Mouse (Mus musculus) retina, adult 2 months (tissue): Measurements from ENCODE around the gene Naa35.

Experiments used
- DNase-seq: peaks from one replicate; pipeline ENCODE4 v3.0.0-alpha.2; 2012; ENCODE audit warnings: low read depth, low spot score

Gene Naa35

DNA sequence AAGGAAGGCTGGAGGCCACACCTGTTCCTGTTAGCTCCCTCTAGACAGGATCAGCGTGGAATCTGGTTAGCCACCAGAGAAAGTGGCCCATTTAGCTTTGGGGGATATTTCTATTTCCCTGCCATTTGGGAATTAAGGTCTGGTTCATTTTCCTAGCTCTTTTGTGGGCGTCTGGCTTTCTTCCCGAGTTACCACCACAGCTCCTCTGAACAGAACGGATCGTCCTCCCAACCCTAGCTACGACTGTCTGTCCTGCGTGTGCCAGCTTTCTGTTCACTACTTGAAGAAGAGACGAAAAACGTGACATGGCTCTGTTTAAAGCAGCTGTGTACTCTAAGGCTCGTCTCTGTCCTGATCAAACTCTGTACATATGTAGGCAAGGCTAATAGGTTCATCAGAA lies 84.9 kb downstream of the Naa35 start:
- no peak for DNase-seq

DNA sequence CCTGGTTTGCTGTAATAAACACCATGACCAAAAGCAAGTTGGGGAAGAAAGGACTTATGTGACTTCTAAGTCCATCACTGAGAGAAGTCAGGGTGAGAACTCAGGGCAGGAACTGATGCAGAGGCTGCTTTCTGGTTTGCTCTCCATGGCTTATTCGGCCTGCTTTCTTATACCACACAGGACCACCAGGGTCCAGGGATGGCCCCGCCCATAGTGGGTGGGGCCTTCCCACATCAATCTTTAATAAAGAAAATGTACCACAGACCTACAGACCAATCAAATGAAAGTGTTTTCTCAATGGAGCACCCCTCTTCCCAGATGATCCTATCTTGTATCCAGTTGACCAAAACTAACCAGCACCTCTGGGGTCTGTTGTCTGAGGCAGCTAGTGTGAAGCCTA lies 86.5 kb downstream of the Naa35 start:
- DNase-seq, result no peak

DNA sequence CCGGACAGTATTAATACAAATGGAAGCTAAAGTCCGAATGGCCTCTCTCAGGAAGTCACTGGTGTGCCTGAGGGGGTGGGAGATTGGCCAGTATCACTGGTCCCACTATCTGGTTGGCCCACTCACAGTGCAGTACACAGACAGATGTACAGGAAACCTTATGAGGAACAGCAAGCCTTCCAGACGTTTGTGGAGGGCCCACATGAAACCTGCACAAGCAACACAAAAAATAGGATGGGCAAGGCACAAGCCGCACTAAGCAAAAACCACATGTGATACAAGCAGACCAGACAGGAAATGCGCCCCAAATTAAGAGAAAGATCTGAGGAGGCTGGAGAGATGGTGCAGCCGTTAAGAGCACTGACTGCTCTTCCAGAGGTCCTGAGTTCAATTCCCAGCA lies 87.2 kb downstream of the Naa35 start:
- DNase-seq, result no peak

DNA sequence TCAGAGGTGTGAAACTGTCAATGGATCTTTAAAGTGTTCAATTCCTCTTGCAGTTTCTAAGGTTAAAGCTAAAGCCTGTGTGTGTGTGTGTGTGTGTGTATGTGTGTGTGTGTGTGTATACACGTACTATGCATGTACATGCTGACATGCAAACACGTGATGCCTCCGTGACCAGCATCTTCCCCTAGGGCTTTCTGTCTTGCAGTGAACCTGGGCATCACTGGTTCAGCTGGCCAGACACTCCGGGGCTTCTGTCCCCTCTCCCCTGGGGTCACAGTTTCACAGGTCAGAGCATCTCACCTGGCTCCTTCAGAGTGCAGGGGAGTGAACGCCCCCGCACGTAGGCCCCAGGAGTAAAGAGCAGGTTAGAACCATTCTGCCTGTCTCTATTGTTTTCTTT lies 88.5 kb downstream of the Naa35 start:
- DNase-seq, result no peak

DNA sequence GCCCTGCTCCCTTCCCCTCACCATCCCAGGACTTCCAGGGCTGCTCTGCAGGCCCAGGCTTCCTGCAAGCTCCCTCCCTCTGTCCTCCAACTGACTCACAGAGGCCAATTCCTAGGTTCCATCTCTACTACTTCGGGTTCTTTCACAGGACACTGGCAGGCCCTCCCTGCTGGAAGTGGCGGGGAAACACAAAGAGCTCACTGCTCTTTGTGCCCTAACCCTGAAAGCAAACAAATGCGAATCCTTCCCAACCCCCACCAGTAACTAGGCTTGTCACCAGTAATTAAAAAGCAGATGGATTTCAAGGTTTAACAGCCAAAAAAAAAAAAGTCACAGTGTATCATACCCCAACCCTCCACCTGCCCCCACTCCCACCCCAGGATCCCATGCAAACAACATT lies 89.2 kb downstream of the Naa35 start:
- DNase-seq, result no peak

DNA sequence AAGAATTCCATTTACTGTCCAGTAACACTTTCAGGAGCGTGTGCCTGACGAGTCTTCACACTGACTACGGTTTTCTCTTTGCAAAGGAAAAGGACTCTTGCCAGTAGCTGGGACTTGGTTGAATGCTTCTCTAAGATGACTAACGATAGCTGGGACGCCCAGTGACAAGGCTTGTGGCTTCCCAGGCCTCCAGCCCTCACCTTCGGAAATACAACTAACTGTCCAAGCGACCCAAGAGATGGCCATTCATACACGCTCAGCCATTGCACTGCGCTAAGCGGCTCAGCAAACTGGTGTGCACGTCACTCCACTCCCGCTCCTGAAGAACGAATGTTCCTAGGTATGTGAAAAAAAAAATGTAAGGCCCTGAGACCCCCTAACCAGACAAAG lies 89.7 kb downstream of the Naa35 start:
- DNase-seq, result no peak

DNA sequence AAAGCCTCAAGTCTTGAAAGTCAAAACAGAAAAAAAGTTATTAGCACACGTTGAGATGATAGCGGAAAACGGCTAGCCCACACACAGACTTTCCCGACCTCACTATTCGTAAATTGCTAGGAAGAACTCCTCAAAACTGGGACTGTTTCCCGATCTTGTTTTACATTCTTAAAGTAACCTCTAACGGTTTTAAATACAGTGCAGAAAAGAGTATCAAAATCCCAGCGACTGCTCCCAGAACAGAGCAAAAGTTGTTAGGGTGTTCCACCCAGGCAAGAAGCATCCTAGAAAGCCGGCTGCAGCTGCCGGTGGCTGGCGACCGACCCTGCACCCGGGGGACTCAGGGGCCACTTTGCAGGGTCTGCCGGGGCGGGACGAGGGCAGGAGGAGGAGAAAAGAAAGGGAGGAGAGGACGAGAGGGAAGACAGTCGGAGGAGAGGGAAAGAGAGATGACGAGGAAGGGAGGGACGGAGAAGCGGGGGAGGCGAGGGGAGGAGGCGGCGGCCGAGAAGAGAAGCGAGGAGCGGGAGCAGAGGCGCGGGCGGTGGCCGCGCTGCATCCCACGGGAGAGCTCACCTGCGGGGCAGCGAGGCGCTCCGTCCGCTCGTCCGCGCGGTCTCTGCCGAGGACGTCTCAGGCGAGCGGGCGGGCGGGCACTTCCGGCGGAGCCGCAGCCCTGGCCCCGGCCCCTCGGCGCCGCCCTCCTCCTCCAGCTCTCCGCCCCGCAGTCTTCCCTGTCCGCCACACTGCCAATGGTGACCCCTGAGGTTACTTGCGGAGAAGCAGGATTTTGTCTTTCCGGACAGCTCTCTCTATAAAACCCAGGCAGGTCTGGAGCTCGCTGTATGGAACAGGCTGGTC lies 90.3 kb downstream of the Naa35 start, which contains the start of gene Golm1:
Gene Golm1, minus strand, starts transcription at position 661 of the 861 bp plus-strand sequence.
- DNase-seq, result no peak

DNA sequence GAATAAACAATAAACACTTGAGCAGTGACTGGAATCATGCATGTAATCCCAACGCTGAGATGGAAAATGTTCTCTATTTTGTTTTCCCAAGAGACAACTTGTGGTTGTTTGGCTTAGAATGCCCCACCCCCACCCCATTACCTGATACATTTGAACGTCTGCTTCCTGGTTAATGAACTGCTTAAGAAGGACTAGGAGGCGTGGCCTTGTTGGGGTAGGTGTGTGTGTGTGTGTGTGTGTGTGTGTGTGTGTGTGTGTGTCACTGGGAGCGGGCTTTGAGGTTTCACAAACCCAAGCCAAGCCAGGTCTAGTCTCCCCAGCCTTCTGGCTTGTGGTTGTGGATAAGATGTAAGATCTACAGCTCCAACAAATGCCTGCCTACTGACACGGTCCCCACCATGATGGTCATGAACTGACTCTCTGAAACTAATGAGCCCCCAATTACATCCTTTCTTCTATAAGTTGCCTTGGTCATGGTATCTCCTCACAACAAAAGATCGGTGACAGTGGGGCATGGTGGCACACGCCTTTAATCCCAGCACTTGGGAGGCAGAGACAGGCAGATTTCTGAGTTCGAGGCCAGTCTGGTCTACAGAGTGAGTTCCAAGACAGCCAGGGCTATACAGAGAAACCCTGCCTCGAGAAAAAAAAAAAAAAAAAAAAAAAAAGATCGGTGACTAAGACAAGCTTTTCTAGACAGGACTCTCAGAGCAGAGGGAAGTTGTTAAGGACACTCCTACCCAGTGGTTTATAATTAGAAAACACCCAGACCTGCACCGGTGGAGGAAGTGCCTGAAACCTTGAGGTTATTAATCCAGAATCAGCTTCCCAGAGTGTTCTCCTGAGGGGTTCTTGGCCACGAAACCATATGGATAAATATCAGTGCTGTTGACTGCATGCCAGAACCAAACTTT lies 91.5 kb downstream of the Naa35 start:
- no peak for DNase-seq

DNA sequence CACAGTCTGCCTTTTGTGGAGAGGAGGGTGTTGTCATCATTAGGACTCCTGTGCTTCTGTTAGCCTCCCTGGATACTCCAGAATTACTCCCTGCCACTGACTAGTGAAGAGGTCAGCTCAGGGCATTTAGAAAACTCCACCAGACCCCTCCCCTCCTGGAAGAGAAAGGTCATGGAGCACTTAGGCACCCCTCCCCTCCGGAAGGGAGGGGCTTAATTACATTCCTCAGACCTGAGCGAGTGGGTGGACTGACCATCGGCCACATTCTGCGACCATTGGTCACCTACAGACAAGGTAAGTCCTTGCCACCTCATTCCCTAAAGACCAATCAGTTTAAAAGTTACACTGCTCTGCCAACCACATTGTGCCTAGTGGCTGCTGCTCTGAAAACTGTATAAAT lies 94.2 kb downstream of the Naa35 start:
- no peak for DNase-seq

DNA sequence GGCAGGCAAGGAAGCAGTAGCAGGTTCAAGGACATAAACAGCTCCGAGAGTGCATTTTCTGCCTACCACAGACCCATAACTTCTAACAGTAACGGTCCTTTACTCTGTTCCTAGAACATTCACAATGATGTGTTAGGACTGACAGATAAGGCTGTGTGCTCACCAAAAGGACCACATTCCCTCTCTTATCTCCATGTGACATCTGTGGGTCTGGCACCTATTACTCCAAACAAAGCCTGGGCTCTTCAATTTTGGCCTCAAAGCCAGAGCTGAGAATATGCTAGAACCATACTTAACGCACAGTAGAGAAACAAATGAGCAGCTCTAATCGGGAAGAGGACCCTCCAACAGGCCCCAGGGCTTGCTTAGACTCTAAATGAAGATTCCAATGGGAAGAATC lies 94.8 kb downstream of the Naa35 start:
- no peak for DNase-seq

DNA sequence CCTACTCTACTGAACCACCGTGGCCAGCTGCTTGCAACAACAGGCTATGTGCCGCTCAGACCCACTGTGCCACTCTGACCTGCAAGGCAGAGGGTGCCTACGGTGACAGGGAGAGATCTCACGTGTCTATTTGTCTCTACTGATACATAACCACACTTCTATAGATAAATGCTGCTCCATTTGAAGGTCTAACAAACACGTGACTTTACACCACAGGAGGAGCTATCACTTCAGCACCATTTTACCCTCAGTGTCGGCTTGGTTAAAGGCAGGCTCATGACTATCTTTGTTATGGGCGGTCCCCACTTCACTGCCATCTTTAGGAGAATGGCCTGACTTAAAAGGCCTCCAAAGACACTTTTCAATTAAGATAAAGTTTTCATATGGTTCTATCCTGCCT lies 97.6 kb downstream of the Naa35 start:
- no peak for DNase-seq

DNA sequence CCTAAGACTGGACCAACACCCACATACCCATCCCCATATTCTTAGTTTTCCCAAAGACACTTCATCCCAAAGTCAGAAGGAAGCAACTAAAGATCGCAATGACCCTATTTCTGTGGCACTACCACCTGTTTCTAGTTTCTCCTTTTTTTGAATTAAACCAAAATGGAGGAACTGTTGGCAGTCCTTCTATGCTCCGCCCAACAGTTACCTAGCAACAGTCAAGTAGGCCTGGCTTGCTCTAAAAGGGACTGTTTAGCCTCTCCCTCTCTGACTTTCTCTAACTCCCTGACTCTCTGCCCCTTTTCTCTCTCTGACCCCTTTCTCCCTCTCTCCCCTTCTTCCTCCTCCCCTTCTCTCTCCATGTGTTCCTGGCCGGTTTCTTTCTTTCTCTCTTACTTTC lies 100.2 kb downstream of the Naa35 start:
- no peak for DNase-seq
